In the genomic region with DNA sequence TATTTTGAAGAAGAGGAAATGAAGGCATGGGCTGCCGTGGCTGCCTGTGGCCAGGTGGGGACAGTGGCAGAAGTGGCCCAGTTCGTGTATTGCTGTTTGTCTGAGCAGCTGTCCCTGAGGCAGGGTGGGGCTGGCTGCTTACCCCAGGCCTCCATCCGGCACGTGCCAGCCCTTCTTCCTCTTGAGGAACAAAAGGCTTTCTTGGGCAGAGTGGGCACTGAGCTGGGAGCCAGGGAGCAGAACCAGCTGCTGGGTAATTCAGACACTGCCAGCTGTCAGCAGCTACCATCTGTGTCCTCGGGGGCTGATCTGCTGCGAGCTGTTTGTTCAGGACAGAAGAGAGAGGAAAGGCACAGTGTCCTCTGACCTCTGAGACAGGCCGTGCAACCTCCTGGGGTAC, we compare ENCODE assay signal across 10 mouse cellular contexts. TPM values are rescaled to one million over a fixed set of nuclear protein-coding genes. Genes with fewer than 3 reads are reported as not detected.
DNase-seq lines count a peak whose midpoint lies in the region; ATAC-seq and TF ChIP-seq lines count a peak whose summit lies in the region.
"Had no signal": no experiment of that assay in that cellular context is flagged by ENCODE, and none has a peak within 500 bp of the region (broad histone marks: within the 10 kb centered on the region; RNA-seq: fewer than 3 reads in every experiment).

No protein-coding gene starts in this region.

- H3K4me3 ChIP-seq in CH12.LX (replicated peaks in 1 of 3; ENCODE audit: low read depth in 2 of 3, low read length in 2 of 3, poor library complexity in 1 of 3), result no peak overlapping the region
- no peak overlapping the region for H3K4me3 ChIP-seq in forebrain, embryonic 16.5 days (replicated peaks; ENCODE audit: low read length)
- H3K4me3 ChIP-seq: heart, adult 2 months; liver, embryonic 13.5 days had no signal

- intact Hi-C loops in left cerebral cortex, postnatal 14 days (cut with DNase I), result no loop called here

- H3K4me1 ChIP-seq in CH12.LX (ENCODE audit: control insufficient read depth in 1 of 2, insufficient read depth in 2 of 2), result no peaks in the 10 kb centered on the region
- peaks cover 5% of the 10 kb centered on the region; the same call in 1 of the 2 replicates for H3K4me1 ChIP-seq in forebrain, embryonic 16.5 days (replicated peaks; ENCODE audit: control insufficient read depth, insufficient read depth, low read length)
- H3K4me1 ChIP-seq: liver, embryonic 13.5 days had no signal

- H3K4me2 ChIP-seq in CH12.LX (ENCODE audit: insufficient read depth, low read depth, poor library complexity, severe bottlenecking), result no peak overlapping the region
- H3K4me2 ChIP-seq in forebrain, embryonic 16.5 days (ENCODE audit: low read length), result no peak overlapping the region
- H3K4me2 ChIP-seq: liver, embryonic 13.5 days had no signal

- in situ Hi-C loops in CH12.LX (cut with MboI; ENCODE audit: low pct_ligation_motif_present, low pct_unique_long_range_greater_than_20kb, low sequenced_read_pairs), result no loop called here

- peak; percentile 63 for DNase-seq in layer of hippocampus, adult 11-12 months (ENCODE audit: low spot score)
- no peak for DNase-seq in layer of hippocampus, adult 9-10 months (ENCODE audit: low spot score)
- no peak for DNase-seq in CH12.LX (ENCODE audit: extremely low read depth)
- DNase-seq in left cerebral cortex, postnatal 14 days (ENCODE audit: low spot score in 2 of 2), result peak; percentile 23 to 65
- DNase-seq in thymus, postnatal 0 days (ENCODE audit: low spot score), result no peak
- DNase-seq in thymus, postnatal 25 days, result no peak
- DNase-seq in testis, postnatal 14 days (ENCODE audit: low spot score), result no peak
- DNase-seq: heart, adult 2 months; liver, embryonic 13.5 days had no signal

- no peak for TF ChIP-seq RAD21 in CH12.LX (IDR thresholded peaks at IDR 0.05; ENCODE audit: low read depth, low read length)

- H3K9ac ChIP-seq in CH12.LX (ENCODE audit: insufficient read depth, low read depth), result no peak overlapping the region
- H3K9ac ChIP-seq in forebrain, embryonic 16.5 days (replicated peaks; ENCODE audit: low read depth, low read length), result no peak overlapping the region
- H3K9ac ChIP-seq: liver, embryonic 13.5 days had no signal

- H3K9me3 ChIP-seq in CH12.LX (replicated peaks; ENCODE audit: low read length), result no peaks in the 10 kb centered on the region
- no peaks in the 10 kb centered on the region for H3K9me3 ChIP-seq in forebrain, embryonic 16.5 days (ENCODE audit: control insufficient read depth, low read length)
- H3K9me3 ChIP-seq: liver, embryonic 13.5 days had no signal

- no peaks in the 10 kb centered on the region for H3K36me3 ChIP-seq in CH12.LX (replicated peaks in 1 of 2; ENCODE audit: control insufficient read depth in 1 of 2, insufficient read depth in 1 of 2, low read length in 1 of 2)
- no peaks in the 10 kb centered on the region for H3K36me3 ChIP-seq in forebrain, embryonic 16.5 days (ENCODE audit: control insufficient read depth, insufficient read depth)
- H3K36me3 ChIP-seq: liver, embryonic 13.5 days had no signal

- no peak for TF ChIP-seq CTCF in CH12.LX (conservative IDR thresholded peaks at IDR 0.05 in 1 of 2, IDR thresholded peaks at IDR 0.05 in 1 of 2; ENCODE audit: low read depth in 2 of 2, low read length in 2 of 2)

- no peak for TF ChIP-seq POLR2A in CH12.LX (IDR thresholded peaks at IDR 0.05; ENCODE audit: low read depth, low read length)

- H3K79me2 ChIP-seq in CH12.LX (replicated peaks; ENCODE audit: control insufficient read depth, extremely low read depth, insufficient read depth, poor library complexity, severe bottlenecking), result no peaks in the 10 kb centered on the region

- 31% methylated on average over 7 of the region's 7 CpGs for WGBS in forebrain, embryonic 16.5 days

- dilution Hi-C loops in CH12.LX (cut with MboI; ENCODE audit: extremely low pct_ligation_motif_present, extremely low pct_unique_long_range_greater_than_20kb, low sequenced_read_pairs), result no loop called here

- TF ChIP-seq EP300 in CH12.LX (IDR thresholded peaks at IDR 0.05; ENCODE audit: low read length), result no peak

- ATAC-seq in forebrain, embryonic 16.5 days, result peak; percentile 65

- H3K27ac ChIP-seq in CH12.LX (ENCODE audit: insufficient read depth, low read depth), result no peak overlapping the region
- H3K27ac ChIP-seq in forebrain, embryonic 16.5 days (ENCODE audit: low read length), result no peak overlapping the region
- H3K27ac ChIP-seq: liver, embryonic 13.5 days had no signal

- H3K27me3 ChIP-seq in CH12.LX (replicated peaks), result peaks cover 94% of the 10 kb centered on the region
- H3K27me3 ChIP-seq in forebrain, embryonic 16.5 days (replicated peaks; ENCODE audit: control insufficient read depth, insufficient read depth, low read length), result no peaks in the 10 kb centered on the region
- H3K27me3 ChIP-seq: liver, embryonic 13.5 days had no signal

TF ChIP-seq in CH12.LX, 34 proteins besides CTCF, POLR2A, EP300 and RAD21:
- TF ChIP-seq BHLHE40 (IDR thresholded peaks at IDR 0.05; ENCODE audit: low read depth, low read length), result 0 out of 2 replicates have a peak, but pooled peaks have one; percentile 15
- no peak for TF ChIP-seq PAX5 (IDR thresholded peaks at IDR 0.05; ENCODE audit: low read length)
TF ChIP-seq in CH12.LX: peak in this region for 1.

RNA-seq across cellular contexts. Expression of gene Dok7, which starts 14.4 kb away (rescaled TPM):
- 0.04 TPM in 1 of 2 replicates, not detected in the other for total RNA-seq in CH12.LX (2012; rRNA removed)
- not detected in 2 replicates for total RNA-seq in CH12.LX (2014; rRNA removed)
- not detected in 2 replicates for polyA plus RNA-seq in CH12.LX (2012; ENCODE audit: insufficient read length, low read depth)
- polyA plus RNA-seq in forebrain, embryonic 16.5 days (2015; fragmentation: Nextera tagmentation; extraction: Ambion mirVana), result 7.0 and 7.8 TPM in 2 replicates
- total RNA-seq in left cerebral cortex, postnatal 14 days (2021), result 10 to 100 TPM; 19.0 to 22.3 TPM
- polyA plus RNA-seq in thymus, postnatal 0 days (2015; fragmentation: Nextera tagmentation; extraction: Ambion mirVana), result 0.12 and 0.22 TPM in 2 replicates

RNA-seq across cellular contexts. Expression of gene Hgfac, which starts 29.6 kb away (rescaled TPM):
- 0.21 TPM in 1 of 2 replicates, not detected in the other for total RNA-seq in CH12.LX (2012; rRNA removed)
- total RNA-seq in CH12.LX (2014; rRNA removed), result not detected in 2 replicates
- polyA plus RNA-seq in CH12.LX (2012; ENCODE audit: insufficient read length, low read depth), result not detected in 2 replicates
- 0.55 and 0.56 TPM in 2 replicates for polyA plus RNA-seq in forebrain, embryonic 16.5 days (2015; fragmentation: Nextera tagmentation; extraction: Ambion mirVana)
- total RNA-seq in left cerebral cortex, postnatal 14 days (2021), result under 1 TPM; 0.53 to 0.94 TPM
- polyA plus RNA-seq in thymus, postnatal 0 days (2015; fragmentation: Nextera tagmentation; extraction: Ambion mirVana), result 1.1 and 1.7 TPM in 2 replicates

RNA-seq across cellular contexts. Expression of gene Lrpap1, which starts 34.6 kb away (rescaled TPM):
- total RNA-seq in CH12.LX (2012; rRNA removed), result 39.6 and 44.5 TPM in 2 replicates
- total RNA-seq in CH12.LX (2014; rRNA removed), result 22.9 and 26.5 TPM in 2 replicates
- polyA plus RNA-seq in CH12.LX (2012; ENCODE audit: insufficient read length, low read depth), result 43.7 and 55.5 TPM in 2 replicates
- 151 and 155 TPM in 2 replicates for polyA plus RNA-seq in forebrain, embryonic 16.5 days (2015; fragmentation: Nextera tagmentation; extraction: Ambion mirVana)
- total RNA-seq in left cerebral cortex, postnatal 14 days (2021), result 100 to 1,000 TPM; 119 to 122 TPM
- polyA plus RNA-seq in thymus, postnatal 0 days (2015; fragmentation: Nextera tagmentation; extraction: Ambion mirVana), result 76.2 and 89.0 TPM in 2 replicates

Comparison
In these comparisons a context has a peak if more than half of its experiments do, and no peak if none do; other contexts are left out.
1. DNase-seq: peak in layer of hippocampus, adult 11-12 months (single experiment) and left cerebral cortex, postnatal 14 days (2 of 2); none in layer of hippocampus, adult 9-10 months (single experiment), CH12.LX (single experiment), thymus, postnatal 0 days (single experiment), thymus, postnatal 25 days (single experiment) and testis, postnatal 14 days (single experiment).